Mouse (Mus musculus) intestine, embryonic 14.5 days (tissue): ENCODE results near the gene Tmem104. TPM values are rescaled to one million over a fixed set of nuclear protein-coding genes. Genes with fewer than 3 reads are reported as not detected.

ENCODE experiments used
- ATAC-seq: fragments of 200-750 bp; cut with Nextera tagmentation; replicated peaks from 2 replicates; pipeline ENCODE4 v1.8.0; 2017; ENCODE audit warnings: low read depth, moderate number of reproducible peaks, moderate TSS enrichment, moderate library complexity; ENCODE audit not compliant: low FRiP score, low TSS enrichment
- DNase-seq: peaks from one replicate; pipeline ENCODE4 v3.0.0-alpha.2; 2018; ENCODE audit warnings: low spot score
- H3K27ac ChIP-seq: fragments of 300-500 bp; sonication (generic); 2 replicates; pipeline ENCODE4 v1.5.1; 2014; ENCODE audit warnings: low read depth, mild to moderate bottlenecking, control low read depth
- H3K27me3 ChIP-seq: fragments of 300-500 bp; sonication (generic); replicated peaks from 2 replicates; pipeline ENCODE4 v1.6.1; 2014; ENCODE audit warnings: low read length, control low read depth; ENCODE audit not compliant: control insufficient read depth, insufficient read depth
- H3K36me3 ChIP-seq: fragments of 300-500 bp; sonication (generic); 2 replicates; pipeline ENCODE4 v1.6.1; 2014; ENCODE audit warnings: low read length, control low read depth; ENCODE audit not compliant: control insufficient read depth, insufficient read depth
- H3K4me1 ChIP-seq: fragments of 300-500 bp; sonication (generic); replicated peaks from 2 replicates; pipeline ENCODE4 v1.6.1; 2014; ENCODE audit warnings: low read length, control low read depth, mixed read lengths; ENCODE audit not compliant: control insufficient read depth, insufficient read depth
- H3K4me2 ChIP-seq: fragments of 300-500 bp; sonication (generic); 2 replicates; pipeline ENCODE4 v1.6.1; 2014; ENCODE audit warnings: low read length
- H3K4me3 ChIP-seq: fragments of 300-500 bp; sonication (generic); 2 replicates; pipeline ENCODE4 v1.5.1; 2014; ENCODE audit warnings: low read depth, low read length, control low read depth, mixed read lengths
- H3K9ac ChIP-seq: fragments of 300-500 bp; sonication (generic); 2 replicates; pipeline ENCODE4 v1.6.1; 2014; ENCODE audit warnings: mild to moderate bottlenecking, low read length
- H3K9me3 ChIP-seq: fragments of 300-500 bp; sonication (generic); 2 replicates; pipeline ENCODE4 v1.6.1; 2016; ENCODE audit warnings: low read length, control low read depth; ENCODE audit not compliant: control insufficient read depth
- WGBS: fragments of 180-500 bp; shearing (Covaris S2); extraction: QIAGEN DNeasy Blood & Tissue Kit; methylation state at CpG from one replicate; pipeline ENCODE4 v1.1.7; 2014; 5-methylcytosine and 5-hydroxymethylcytosine counted together
- polyA plus RNA-seq: library from polyadenylated mRNA; unstranded; fragments of >200 nt; fragmentation: Nextera tagmentation; extraction: Ambion mirVana; gene quantifications from 2 replicates; pipeline ENCODE4 v1.2.1, GENCODE M21; 2014

Tmem104 gene
- polyA plus RNA-seq, 1 experiment from 2014 or later = 8.3 TPM

DNA sequence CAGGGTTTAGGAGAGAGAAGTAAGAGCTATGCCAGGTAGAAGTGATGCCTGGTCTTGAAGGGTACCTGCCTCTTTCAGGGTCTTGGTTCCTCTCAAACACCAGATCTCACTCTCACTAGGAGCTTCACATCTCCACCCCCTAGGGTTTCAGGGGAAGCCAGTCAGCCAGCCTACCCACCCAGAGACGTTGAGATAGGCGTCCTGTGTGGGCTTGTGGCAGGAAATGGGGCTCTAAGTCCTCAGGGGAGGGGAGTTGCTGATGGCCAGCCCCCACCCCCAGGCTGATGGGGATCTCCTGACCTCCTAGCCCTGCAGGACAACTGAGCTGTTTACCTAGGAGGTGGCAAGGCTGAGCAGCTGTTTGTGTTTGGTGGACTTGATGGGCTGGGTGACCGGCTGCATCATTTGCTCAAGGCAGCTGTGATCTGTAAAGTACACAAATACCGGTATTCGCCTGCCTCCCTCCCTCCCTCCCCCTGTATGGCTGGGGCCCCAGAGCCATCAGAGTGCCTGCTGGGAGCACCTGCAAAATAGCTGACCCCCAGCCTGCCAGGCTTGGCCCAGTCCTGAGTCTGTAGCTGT is 32.1 kb upstream of the Tmem104 start:
- Histone ChIP-seq H3K36me3 (no peaks in the 10 kb centered on the region), H3K4me2 (no peak overlapping the region), H3K9me3 (no peaks in the 10 kb centered on the region), H3K4me1 (peaks cover 22% of the 10 kb centered on the region), H3K4me3 (no peak overlapping the region), H3K27ac (no peak overlapping the region), H3K27me3 (no peaks in the 10 kb centered on the region), H3K9ac (no peak overlapping the region)
- 6% methylated on average over 5 of the region's 5 CpGs for WGBS
- no peak for DNase-seq
- no peak for ATAC-seq

DNA sequence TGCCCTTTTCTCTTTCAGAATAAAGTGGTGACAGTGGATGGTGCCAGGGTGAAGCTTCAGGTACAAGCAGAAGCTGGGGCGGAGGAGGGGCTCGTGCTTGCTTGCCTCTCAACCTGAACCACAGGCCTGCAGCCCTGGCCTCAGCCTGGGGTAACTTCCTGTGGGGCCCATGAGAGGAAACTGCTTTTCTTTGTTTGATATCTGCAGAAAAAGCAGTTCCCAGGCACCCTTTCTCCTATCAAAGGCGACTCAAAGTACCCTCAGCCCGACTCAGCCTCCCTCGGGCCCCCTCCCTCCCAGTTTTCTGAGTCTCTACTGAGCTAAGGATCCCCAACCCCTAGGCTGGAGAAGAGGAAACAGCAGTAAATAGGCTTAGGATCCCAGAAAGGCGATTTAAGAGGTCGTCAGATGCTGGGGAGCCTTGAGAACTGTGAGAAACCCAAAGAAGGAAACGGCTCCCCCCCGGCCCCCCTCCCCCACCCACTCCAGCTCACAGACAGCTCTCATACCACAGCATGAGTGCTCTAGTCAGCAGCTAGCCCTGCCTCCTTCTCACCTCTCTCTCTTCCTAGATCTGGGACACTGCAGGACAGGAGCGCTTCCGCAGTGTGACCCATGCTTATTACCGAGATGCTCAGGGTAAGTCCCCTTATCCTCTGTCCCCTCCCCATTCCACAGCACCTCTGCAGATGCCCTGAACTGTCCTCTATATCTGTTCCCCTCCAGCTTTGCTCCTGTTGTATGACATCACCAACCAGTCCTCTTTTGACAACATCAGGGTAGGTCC is 29.2 kb upstream of the Tmem104 start:
- WGBS = 22% methylated on average over 12 of the region's 12 CpGs
- DNase-seq (no peak), ATAC-seq (no peak)
- H3K4me2 ChIP-seq = no peak overlapping the region
- no peaks in the 10 kb centered on the region for H3K9me3 ChIP-seq
- H3K4me3 ChIP-seq = no peak overlapping the region
- H3K9ac ChIP-seq = no peak overlapping the region
- peaks cover 30% of the 10 kb centered on the region; the same call in 1 of the 2 replicates for H3K4me1 ChIP-seq
- no peaks in the 10 kb centered on the region for H3K36me3 ChIP-seq
- H3K27me3 ChIP-seq = no peaks in the 10 kb centered on the region
- H3K27ac ChIP-seq = peak overlapping the region; percentile 69

DNA sequence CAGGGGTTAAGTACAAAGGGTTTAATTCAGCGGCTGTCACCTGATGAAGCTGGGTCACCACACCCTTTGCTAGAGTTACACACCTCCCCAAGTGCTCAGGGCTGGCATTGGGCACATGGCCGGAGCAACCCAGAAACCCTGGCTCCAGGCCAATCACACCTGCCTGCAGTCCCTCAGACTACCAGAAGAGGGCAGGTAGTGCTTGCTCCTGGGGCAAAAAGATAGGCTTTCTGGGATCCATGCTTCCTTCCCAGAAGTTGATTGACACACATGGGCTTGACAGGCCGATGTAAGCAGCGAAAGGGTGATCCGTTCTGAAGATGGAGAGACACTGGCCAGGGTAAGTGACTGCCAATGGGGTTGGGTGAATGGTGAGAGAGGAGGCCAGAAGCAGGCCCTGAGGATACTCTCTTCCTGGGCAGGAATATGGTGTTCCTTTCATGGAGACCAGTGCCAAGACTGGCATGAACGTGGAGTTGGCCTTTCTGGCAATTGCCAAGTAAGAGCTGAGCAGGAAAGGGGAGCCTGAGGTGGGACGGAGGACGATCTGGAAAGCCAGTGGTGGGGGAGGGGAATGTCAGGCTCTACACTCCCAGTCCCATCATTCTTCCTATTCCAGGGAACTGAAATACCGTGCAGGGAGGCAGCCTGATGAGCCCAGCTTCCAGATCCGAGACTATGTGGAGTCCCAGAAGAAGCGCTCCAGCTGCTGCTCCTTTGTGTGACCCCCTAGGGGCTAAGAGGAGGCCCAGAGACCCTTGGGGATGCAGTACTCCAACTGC is 27.1 kb upstream of the Tmem104 start:
- ATAC-seq = no peak
- no peaks in the 10 kb centered on the region for H3K36me3 ChIP-seq
- no peak overlapping the region for H3K4me2 ChIP-seq
- H3K27me3 ChIP-seq = no peaks in the 10 kb centered on the region
- H3K9me3 ChIP-seq = no peaks in the 10 kb centered on the region
- H3K4me1 ChIP-seq = peaks cover 30% of the 10 kb centered on the region
- 61% methylated on average over 11 of the region's 11 CpGs for WGBS
- no peak overlapping the region for H3K9ac ChIP-seq
- no peak overlapping the region for H3K4me3 ChIP-seq
- peak; percentile 89 for DNase-seq
- no peak overlapping the region for H3K27ac ChIP-seq

DNA sequence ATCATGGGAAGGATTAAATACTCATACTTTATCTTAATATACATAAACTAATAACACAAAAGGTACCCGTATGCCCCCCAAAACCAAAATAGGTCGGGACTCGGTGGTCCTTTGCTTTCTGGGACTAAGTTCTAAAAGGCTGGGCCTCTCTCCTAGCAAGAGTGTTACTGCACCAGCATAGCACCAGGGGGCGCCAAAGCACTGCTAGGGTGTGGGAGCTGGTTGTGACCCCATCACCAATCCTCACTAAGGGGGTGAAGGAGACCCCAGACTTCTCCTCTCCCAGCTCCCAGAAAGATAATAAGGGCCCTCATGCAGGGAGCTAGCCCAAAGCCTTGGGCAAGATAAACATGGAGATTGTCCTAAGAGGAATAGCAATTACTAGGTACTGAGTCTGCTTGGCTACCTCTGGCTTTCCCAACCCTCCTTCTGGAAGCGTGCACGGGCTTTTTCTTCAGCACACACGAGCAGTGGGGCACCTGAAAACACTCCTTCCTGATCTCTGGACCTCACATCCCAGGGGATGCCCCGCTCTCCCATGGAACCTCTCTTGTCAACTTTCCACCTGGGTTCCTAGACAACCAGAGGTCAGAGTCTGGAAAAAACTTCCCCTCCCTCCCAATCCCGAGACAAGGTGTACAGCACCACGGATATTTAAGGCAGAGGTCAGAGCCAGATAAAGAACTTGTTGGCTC is 26.3 kb upstream of the Tmem104 start:
- 38% methylated on average over 10 of the region's 10 CpGs for WGBS
- no peaks in the 10 kb centered on the region for H3K27me3 ChIP-seq
- H3K9ac ChIP-seq = no peak overlapping the region
- no peaks in the 10 kb centered on the region for H3K9me3 ChIP-seq
- H3K36me3 ChIP-seq = no peaks in the 10 kb centered on the region
- peak overlapping the region; percentile 43; the same call in 1 of the 2 replicates for H3K27ac ChIP-seq
- DNase-seq (peak; percentile 91), ATAC-seq (no peak)
- no peak overlapping the region for H3K4me2 ChIP-seq
- H3K4me1 ChIP-seq = peaks cover 28% of the 10 kb centered on the region
- no peak overlapping the region for H3K4me3 ChIP-seq

DNA sequence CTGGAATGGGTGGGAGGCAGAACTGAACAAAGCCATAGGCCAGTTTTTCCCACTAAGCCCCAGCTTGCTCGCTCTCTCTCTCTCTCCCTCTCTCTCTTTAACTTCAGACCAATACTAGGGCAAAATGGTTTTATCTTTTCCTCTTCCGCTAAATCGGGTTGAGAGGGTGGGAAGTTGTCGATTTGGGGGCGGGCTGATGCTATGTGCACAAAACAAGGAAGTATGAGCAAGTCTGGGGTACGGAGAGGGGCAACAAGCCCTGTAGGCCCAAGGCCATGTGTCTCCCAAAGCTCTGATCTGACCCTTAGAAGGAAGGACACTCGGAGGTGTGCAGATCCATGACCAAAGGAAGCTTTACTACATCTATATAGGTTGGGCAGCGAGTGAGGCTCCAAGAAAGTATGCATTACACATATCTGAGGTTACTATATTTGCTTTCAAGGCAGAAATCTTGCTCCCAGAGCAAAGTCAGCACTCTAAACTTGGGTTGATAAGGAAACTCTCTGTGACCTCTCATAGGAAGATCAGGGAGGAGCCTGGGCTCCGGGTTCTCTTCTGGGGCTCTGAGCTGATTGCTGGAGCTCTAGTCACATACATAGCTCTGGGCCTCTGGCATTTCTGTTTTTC is 25.6 kb upstream of the Tmem104 start:
- Histone ChIP-seq H3K36me3 (no peaks in the 10 kb centered on the region), H3K4me3 (no peak overlapping the region), H3K27ac (peak overlapping the region; percentile 43; the same call in 1 of the 2 replicates), H3K9me3 (no peaks in the 10 kb centered on the region), H3K27me3 (no peaks in the 10 kb centered on the region), H3K4me2 (no peak overlapping the region), H3K4me1 (peaks cover 31% of the 10 kb centered on the region), H3K9ac (no peak overlapping the region)
- ATAC-seq (no peak), DNase-seq (peak; percentile 66)
- 60% methylated on average over 9 of the region's 9 CpGs for WGBS

DNA sequence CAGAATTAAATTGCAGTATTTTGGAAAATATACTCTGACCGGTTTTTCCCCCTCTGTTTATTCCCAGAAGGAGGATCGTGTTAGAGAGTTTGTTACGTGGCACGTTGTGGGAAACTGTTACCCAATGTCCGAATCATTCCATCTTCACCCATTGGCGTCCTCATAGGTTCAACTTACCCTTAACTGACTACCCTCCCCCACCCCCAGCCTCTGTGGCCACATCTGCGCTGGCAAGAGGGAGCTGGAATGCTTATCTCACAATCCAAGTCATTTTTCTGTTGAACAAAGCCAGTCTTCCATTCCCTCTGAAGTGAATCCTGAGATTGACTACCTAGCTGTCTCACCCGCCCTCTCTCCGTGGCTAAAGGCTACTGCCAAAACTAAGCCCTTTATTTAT is 25.1 kb upstream of the Tmem104 start:
- no peak for DNase-seq
- Histone ChIP-seq H3K4me2 (peak overlapping the region; percentile 76), H3K4me3 (peak overlapping the region; percentile 75; the same call in 1 of the 2 replicates), H3K9me3 (no peaks in the 10 kb centered on the region), H3K36me3 (no peaks in the 10 kb centered on the region), H3K9ac (no peak overlapping the region), H3K4me1 (peaks cover 31% of the 10 kb centered on the region), H3K27me3 (no peaks in the 10 kb centered on the region), H3K27ac (no peak overlapping the region)
- 18% methylated on average over 9 of the region's 9 CpGs for WGBS
- ATAC-seq = no peak

DNA sequence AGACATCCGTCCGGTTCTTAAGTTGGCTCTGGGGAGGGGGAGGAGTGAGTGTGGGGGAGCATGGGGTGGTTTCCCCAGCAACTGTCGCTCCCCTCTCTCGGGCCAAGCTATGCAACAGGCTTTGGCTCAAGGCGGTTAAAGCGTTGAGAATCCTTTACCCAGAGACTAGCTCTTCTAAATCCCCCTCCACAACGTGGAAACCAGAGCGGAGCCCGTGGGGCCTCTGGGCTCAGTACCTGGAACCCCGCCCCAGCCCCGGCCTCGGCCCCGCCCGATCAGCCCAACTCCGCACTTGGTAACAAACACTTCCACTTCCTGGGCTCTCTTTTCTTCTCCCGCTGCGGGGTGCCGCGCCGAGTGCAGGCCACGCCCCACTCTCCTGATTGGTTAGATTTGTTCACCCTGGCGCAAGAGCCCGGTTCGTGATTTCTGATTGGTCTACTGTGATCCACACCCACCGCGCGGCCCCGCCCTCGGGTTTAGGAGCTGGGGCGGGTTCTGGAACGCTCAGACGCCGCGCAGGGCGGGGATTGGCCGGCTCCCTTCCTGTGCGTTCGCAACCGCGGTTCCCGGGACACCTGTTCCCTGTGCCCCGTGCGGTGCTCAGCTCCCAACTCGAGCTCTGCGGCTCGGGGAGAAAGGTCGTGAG is 24.3 kb upstream of the Tmem104 start, which contains the start of gene Slc9a3r1:
Slc9a3r1 (plus strand) TSS at position 510 of the 649 bp plus-strand sequence.
- no peaks in the 10 kb centered on the region for H3K36me3 ChIP-seq
- WGBS = under 1% methylated on average over 47 of the region's 47 CpGs
- peak; percentile 90 for ATAC-seq

More for the DNA sequence above, 24.3 kb upstream of the Tmem104 start, which contains the start of gene Slc9a3r1:
- H3K27ac ChIP-seq = peak within 1 kb of the TSS; percentile 62
- peak within 1 kb of the TSS; percentile 76 for H3K4me2 ChIP-seq
- peaks cover 27% of the 10 kb centered on the region for H3K4me1 ChIP-seq
- DNase-seq = peak; percentile 97
- no peaks in the 10 kb centered on the region for H3K27me3 ChIP-seq
- peak within 1 kb of the TSS; percentile 75 for H3K4me3 ChIP-seq
- peak within 1 kb of the TSS; percentile 55 for H3K9ac ChIP-seq
- no peaks in the 10 kb centered on the region for H3K9me3 ChIP-seq
